Mouse (Mus musculus) T-helper 2 cell (primary cell): Measurements from ENCODE around the gene Olfr547.
"Not testable (repeated sequence)": the region's sequence is repeated elsewhere in the genome, so short reads cannot be mapped to it uniquely, and the experiment has no call there.

Experiments
- in situ Hi-C: fragments of 300-600 bp; cut with MboI, MseI; formaldehyde crosslinking; loops from one replicate; pipeline ENCODE4 v1.15.1; 2025; ENCODE audit warnings: high pct_unique_total_duplicates

Gene Olfr547

GRCm38 (mm10) chr7:102534449-102534848, at the start of gene Olfr547:
TSS of gene Olfr547 (plus strand) at chr7:102534749.
- in situ Hi-C loops: no loop called here

GRCm38 (mm10) chr7:102484766-102485165, 49.8 kb upstream of the Olfr547 start:
- in situ Hi-C loops: not testable (repeated sequence)

GRCm38 (mm10) chr7:102486105-102486504, 48.4 kb upstream of the Olfr547 start:
- in situ Hi-C loops: no loop called here

GRCm38 (mm10) chr7:102488161-102488560, 46.4 kb upstream of the Olfr547 start, which contains the start of gene Olfr544:
TSS of gene Olfr544 (minus strand) at chr7:102488313.
- in situ Hi-C loops: no loop called here

GRCm38 (mm10) chr7:102494416-102494815, 40.1 kb upstream of the Olfr547 start:
- in situ Hi-C loops: not testable (repeated sequence)

- in situ Hi-C loops: no loop called here
Measured at GRCm38 (mm10) chr7:102499473-102499872, 35.1 kb upstream of the Olfr547 start, which contains the start of gene Olfr545. TSS of gene Olfr545 (minus strand) at chr7:102499573.

- in situ Hi-C loops: no loop called here
Measured at GRCm38 (mm10) chr7:102501986-102502385, 32.6 kb upstream of the Olfr547 start.

GRCm38 (mm10) chr7:102506848-102507247, 27.7 kb upstream of the Olfr547 start:
- in situ Hi-C loops: loop anchor here (5.0 kb wide), 2 partner anchors 130 to 410 kb away; partner anchors contain the start of genes Olfr554 and Olfr571

GRCm38 (mm10) chr7:102508066-102508465, 26.5 kb upstream of the Olfr547 start:
- in situ Hi-C loops: loop anchor here (5.0 kb wide), 2 partner anchors 129 to 409 kb away; partner anchors contain the start of genes Olfr554 and Olfr571

GRCm38 (mm10) chr7:102508666-102509065, 25.9 kb upstream of the Olfr547 start:
- in situ Hi-C loops: loop anchor here (5.0 kb wide), 2 partner anchors 129 to 409 kb away; partner anchors contain the start of genes Olfr554 and Olfr571

- in situ Hi-C loops: loop anchor here (5.0 to 10.0 kb wide), 3 partner anchors 128 to 408 kb away; partner anchors contain the start of genes Olfr554, Olfr557 and Olfr571
Measured at GRCm38 (mm10) chr7:102509726-102510125, 24.8 kb upstream of the Olfr547 start.

- in situ Hi-C loops: loop anchor here (10.0 kb wide), 1 partner anchor 183 kb away; the partner anchor contains the start of gene Olfr557
Measured at GRCm38 (mm10) chr7:102511927-102512326, 22.6 kb upstream of the Olfr547 start.

GRCm38 (mm10) chr7:102512814-102513435, 21.6 kb upstream of the Olfr547 start:
- in situ Hi-C loops: loop anchor here (10.0 kb wide), 1 partner anchor 182 kb away; the partner anchor contains the start of gene Olfr557

- in situ Hi-C loops: loop anchor here (10.0 kb wide), 1 partner anchor 181 kb away; the partner anchor contains the start of gene Olfr557
Measured at GRCm38 (mm10) chr7:102514144-102514543, 20.4 kb upstream of the Olfr547 start.

- in situ Hi-C loops: loop anchor here (10.0 kb wide), 1 partner anchor 178 kb away; the partner anchor contains the start of gene Olfr557
Measured at GRCm38 (mm10) chr7:102516261-102517050, 18.1 kb upstream of the Olfr547 start.

- in situ Hi-C loops: loop anchor here (10.0 kb wide), 1 partner anchor 178 kb away; the partner anchor contains the start of gene Olfr557
Measured at GRCm38 (mm10) chr7:102517051-102517335, 17.6 kb upstream of the Olfr547 start.

GRCm38 (mm10) chr7:102529052-102529451, 5.5 kb upstream of the Olfr547 start:
- in situ Hi-C loops: no loop called here

- in situ Hi-C loops: no loop called here
Measured at GRCm38 (mm10) chr7:102540596-102540995, 6.0 kb downstream of the Olfr547 start, which contains the start of gene Olfr548-ps1. TSS of gene Olfr548-ps1 (plus strand) at chr7:102540896.

GRCm38 (mm10) chr7:102541251-102541650, 6.7 kb downstream of the Olfr547 start:
- in situ Hi-C loops: no loop called here

- in situ Hi-C loops: no loop called here
Measured at GRCm38 (mm10) chr7:102549570-102549969, 15.0 kb downstream of the Olfr547 start, which contains the start of gene Olfr549. TSS of gene Olfr549 (plus strand) at chr7:102549870.

- in situ Hi-C loops: no loop called here
Measured at GRCm38 (mm10) chr7:102553279-102553678, 18.7 kb downstream of the Olfr547 start.
